Mouse (Mus musculus) left cerebral cortex, postnatal 14 days (tissue): Measurements from ENCODE around the gene Mgll. TPM values are rescaled to one million over a fixed set of nuclear protein-coding genes. Genes with fewer than 3 reads are reported as not detected.

Experiments used
- DNase-seq, 2 experiments: peaks; one replicate each; pipeline ENCODE4 v3.0.0; 2021 to 2022; ENCODE audit warnings: low spot score in 2 of 2, mixed read lengths in 1 of 2
- intact Hi-C: fragments of 180-260 bp; cut with DNase I; formaldehyde crosslinking; loops from one replicate; pipeline ENCODE4 v1.15.1; 2025
- total RNA-seq, 2 experiments: library from RNA; stranded (reverse); gene quantifications; 2 replicates each; pipeline ENCODE4 v1.2.3; 2021

The Mgll gene
- total RNA-seq, 2 experiments from 2014 or later, result 152 to 153 TPM

- intact Hi-C loops, result no loop called here
- no peak for DNase-seq
Measured at GRCm38 (mm10) chr6:88835047-88835446, 110.8 kb downstream of the Mgll start.

- intact Hi-C loops, result no loop called here
- no peak for DNase-seq
Measured at GRCm38 (mm10) chr6:88836178-88836819, 112.1 kb downstream of the Mgll start.

- DNase-seq, result no peak
- intact Hi-C loops, result no loop called here
Measured at GRCm38 (mm10) chr6:88837999-88838398, 113.8 kb downstream of the Mgll start.

- intact Hi-C loops, result no loop called here
- DNase-seq, result no peak
Measured at GRCm38 (mm10) chr6:88838613-88839012, 114.4 kb downstream of the Mgll start.

- no peak for DNase-seq
- intact Hi-C loops, result no loop called here
Measured at GRCm38 (mm10) chr6:88839135-88839970, 115.1 kb downstream of the Mgll start.

- DNase-seq, result no peak
- intact Hi-C loops, result no loop called here
Measured at GRCm38 (mm10) chr6:88840211-88840610, 116.0 kb downstream of the Mgll start.

DNA sequence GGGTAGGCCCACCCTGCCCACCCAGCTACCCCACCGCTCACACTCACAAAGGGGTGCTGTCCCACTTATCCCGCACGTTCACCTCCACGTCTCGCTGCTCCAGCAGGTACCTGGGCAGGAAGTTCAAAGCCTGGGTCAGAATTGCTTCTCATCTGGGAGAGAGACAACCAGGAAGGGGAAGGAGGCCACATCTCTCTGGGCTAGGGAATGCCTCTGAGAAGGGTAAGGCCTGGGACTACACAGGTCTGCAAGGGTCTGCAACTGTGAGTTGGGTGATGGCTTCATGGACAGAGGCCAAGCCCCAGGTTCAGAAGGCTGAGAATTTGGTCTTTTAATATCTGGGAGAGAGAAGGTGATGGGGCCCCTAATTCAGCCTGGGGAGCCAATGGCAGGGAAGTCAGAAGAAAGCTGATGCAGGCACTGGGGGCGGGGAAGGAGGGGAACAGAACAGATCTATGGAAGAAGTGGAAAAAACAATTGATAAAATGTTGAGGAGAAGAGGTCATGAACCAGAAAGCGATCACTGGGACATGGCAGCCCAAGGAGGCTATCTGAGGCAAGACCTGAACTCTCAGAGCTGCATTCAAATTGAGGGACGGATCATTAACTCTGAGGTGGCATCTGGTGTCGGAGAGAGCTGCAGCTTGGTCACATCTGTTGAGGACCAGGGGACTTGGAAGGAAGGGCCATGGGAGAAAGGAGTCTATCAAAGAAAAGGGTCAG lies 116.7 kb downstream of the Mgll start:
- intact Hi-C loops, result no loop called here
- no peak for DNase-seq

DNA sequence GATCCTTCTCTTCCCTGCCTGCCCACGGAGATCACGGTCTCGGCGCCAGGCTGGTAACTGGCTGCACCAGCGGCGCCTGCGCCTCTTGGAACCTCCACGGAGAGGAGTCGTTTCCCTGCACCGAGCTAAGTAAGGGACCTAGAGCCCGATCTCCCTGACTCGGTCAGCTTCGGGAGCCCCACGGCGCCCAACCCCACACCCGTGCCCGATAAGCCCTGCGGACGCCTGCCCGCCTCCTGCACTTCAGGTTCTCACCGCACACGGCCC lies 117.2 kb downstream of the Mgll start:
- no peak for DNase-seq
- intact Hi-C loops, result no loop called here

GRCm38 (mm10) chr6:88841781-88842689 lies 117.8 kb downstream of the Mgll start, which contains the start of gene Abtb1:
Gene Abtb1 (minus strand): TSS chr6:88841984.
- peak; percentile 98 to 99 for DNase-seq
- intact Hi-C loops, result no loop called here

DNA sequence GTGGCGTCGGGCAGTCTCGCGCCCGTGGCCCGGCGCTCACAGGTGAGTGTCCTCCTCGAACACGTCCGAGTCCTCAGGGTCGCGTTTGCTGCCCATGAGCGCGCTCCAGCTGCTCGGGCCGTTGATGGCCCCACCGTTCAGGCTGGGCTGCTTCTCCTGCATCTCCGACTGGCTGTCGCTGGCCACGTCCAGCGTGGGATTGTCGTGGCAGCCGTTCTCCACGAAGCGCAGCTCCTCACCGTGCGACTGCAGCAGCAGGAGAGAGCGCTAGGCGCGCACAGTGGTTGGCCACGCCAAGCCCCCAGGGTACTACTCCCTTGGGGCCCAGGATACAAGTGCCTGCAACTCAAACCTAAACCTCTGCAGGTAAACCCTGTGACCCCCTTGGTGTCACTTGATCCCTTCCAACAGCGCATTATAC lies 118.5 kb downstream of the Mgll start:
- peak; percentile 53 to 73 for DNase-seq
- intact Hi-C loops, result no loop called here

- DNase-seq, result no peak
- intact Hi-C loops, result no loop called here
Measured at GRCm38 (mm10) chr6:88843241-88843640, 119.0 kb downstream of the Mgll start.

GRCm38 (mm10) chr6:88843781-88844725 lies 119.8 kb downstream of the Mgll start:
- intact Hi-C loops, result no loop called here
- no peak for DNase-seq

- DNase-seq, result no peak
- intact Hi-C loops, result no loop called here
Measured at GRCm38 (mm10) chr6:88844901-88845565, 120.8 kb downstream of the Mgll start.

- no peak for DNase-seq
- intact Hi-C loops, result no loop called here
Measured at GRCm38 (mm10) chr6:88847571-88847970, 123.4 kb downstream of the Mgll start.

GRCm38 (mm10) chr6:88849270-88849669 lies 125.1 kb downstream of the Mgll start:
- intact Hi-C loops, result no loop called here
- DNase-seq, result no peak

- no peak for DNase-seq
- intact Hi-C loops, result no loop called here
Measured at GRCm38 (mm10) chr6:88850034-88850433, 125.8 kb downstream of the Mgll start.

DNA sequence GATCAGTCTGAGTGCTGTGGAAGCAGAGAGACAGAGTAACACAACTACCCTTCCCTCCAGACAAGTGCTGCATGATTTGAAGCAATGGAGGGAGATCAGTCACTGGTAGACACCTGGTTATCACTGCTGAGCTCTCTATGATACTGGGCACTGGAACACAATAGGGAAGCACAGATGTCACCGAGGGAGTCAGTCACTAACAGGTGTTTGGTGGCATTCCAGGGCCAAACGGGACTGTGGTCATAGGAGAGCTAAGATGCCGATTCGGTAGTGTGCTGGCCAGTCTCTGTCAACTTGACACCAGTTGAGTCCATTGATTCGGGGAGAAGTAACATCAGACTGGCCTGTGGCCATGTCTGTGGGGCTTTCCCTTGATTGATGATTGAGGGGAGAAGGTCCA lies 130.3 kb downstream of the Mgll start:
- DNase-seq, result no peak
- intact Hi-C loops, result no loop called here

DNA sequence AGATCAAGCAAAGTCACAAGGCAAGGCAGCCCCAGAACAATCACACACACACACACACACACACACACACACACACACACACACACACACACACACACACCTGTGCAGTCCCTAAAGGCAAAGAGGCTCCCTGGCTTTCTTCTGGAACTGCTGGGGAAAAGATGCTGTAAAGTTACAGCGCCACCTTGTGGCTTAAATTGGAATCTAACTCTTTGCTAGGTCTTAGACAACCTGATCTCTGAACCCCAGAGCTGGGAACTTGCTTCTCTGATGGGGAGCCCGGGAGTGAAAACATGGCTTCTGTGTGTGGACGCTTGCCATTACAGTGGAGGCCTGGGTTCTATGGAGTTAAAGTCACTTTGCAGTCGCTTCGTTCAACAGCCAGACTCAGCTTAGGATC lies 131.4 kb downstream of the Mgll start:
- peak; percentile 82 for DNase-seq
- intact Hi-C loops, result loop anchor here (5.0 kb wide), 1 partner anchor 308 kb away; no protein-coding TSS in a partner anchor
